Mouse (Mus musculus): ENCODE results near the gene Hist1h2br.
"Not testable (repeated sequence)": the region's sequence is repeated elsewhere in the genome, so short reads cannot be mapped to it uniquely, and the experiment has no call there.

The Hist1h2br gene

GRCm38 (mm10) chr13:21833461-21833860 lies at the start of gene Hist1h2br, which contains the start of gene Hist1h2ap:
Hist1h2br (plus strand) TSS chr13:21833743.
Hist1h2ap (minus strand) TSS chr13:21833507.
- DNase-seq (ENCODE audit: low read depth, low spot score) = not testable (repeated sequence)

DNA sequence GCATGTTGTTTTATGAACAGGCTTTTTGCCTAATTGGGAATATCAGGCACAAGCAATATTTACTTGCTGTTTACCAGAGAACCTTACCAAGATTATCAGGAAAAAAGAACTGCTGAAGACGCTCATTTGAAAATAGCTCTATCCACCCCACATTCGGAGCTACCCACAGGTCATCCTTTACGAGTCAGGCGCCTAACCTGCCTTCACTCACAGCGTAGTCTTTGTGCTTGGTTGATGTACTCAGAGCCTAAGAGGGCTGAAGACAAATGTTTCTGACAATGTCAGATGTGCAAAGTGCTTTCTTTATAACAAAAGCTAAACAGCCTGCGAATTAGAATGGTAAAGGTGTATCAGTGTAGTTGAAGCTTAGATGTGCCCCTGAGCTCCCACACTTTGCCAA lies 49.2 kb upstream of the Hist1h2br start:
- no peak for DNase-seq (ENCODE audit: low read depth, low spot score)

DNA sequence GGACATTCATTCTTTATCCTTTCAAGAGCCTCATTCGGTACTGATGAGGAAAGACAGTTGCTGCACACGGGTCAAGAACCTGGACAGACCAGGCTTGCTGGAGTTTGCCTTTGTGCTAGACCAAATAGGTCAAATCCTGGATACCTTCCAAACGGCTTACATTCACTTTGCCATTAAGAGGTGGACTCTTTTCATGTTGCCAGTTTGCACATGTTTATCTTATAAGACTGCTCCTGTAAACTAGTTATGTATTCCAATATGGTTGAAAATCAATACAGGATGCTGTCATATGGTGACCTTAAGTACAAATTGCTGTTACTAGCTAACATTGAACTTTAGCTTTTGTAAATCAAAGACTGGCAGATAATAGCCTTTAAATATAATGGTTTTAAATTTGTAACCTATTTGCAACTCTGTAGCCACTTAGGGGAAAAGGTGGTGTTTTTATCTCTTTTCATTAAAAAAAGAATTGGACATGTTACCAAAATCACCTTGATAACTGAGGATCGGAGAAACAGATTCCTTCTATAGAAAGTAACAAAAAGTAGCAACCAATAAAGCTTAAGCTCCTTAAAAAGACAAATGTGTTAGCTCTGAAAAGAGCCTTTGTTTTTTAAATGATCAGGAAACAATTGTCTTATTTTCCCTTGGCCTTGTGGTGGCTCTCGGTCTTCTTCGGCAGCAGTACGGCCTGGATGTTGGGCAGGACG lies 47.2 kb upstream of the Hist1h2br start:
- DNase-seq (ENCODE audit: low read depth, low spot score) = peak; percentile 61

DNA sequence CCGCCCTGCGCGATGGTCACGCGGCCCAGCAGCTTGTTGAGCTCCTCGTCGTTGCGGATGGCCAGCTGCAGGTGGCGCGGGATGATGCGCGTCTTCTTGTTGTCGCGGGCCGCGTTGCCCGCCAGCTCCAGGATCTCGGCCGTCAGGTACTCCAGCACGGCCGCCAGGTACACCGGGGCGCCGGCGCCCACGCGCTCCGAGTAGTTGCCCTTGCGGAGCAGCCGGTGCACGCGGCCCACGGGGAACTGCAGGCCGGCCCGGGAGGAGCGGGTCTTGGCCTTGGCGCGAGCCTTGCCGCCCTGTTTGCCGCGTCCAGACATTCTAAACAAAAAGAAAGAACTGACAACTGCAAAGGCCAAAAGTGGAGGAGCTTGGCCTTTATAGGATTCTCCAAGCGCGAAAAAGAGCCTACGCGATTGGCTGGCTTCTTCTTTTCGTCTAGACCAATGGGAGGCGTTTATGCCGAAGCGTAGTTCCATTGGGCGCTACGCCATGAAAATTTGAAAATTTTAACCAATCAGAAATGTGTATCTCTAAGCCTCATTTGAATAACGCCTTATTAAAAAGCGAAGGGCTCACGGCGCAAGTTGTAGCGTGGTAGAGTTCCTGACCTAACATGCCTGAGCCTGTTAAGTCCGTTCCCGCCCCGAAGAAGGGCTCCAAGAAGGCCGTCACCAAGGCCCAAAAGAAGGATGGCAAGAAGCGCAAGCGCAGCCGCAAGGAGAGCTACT lies 46.5 kb upstream of the Hist1h2br start, which contains the start of the genes Hist1h2an and Hist1h2bp:
Gene Hist1h2an, minus strand, starts transcription at position 320 of the 731 bp plus-strand sequence.
Gene Hist1h2bp, plus strand, starts transcription at position 563 of the 731 bp plus-strand sequence.
- peak; percentile 98 for DNase-seq (ENCODE audit: low read depth, low spot score)

- no peak for DNase-seq (ENCODE audit: low read depth, low spot score)
Observed at GRCm38 (mm10) chr13:21787760-21788593, 45.6 kb upstream of the Hist1h2br start.

DNA sequence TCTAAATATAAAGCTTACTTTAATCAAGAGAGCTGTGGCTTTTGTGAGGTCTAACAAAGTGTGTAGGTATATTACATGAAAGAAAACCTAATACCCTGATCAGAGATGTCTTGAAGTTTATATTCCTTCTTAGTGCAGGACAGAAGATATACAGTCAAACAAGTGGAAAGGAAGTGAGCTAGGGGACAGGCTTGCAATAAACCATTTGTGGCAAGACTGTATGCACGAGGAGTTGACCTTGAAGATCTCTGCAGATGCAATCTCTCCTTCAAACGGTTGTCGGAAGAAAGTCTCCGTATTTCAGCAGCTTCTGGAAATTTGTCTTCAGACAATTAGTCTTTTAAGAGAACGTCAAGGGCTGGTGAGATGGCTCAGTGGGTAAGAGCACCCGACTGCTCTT lies 43.6 kb upstream of the Hist1h2br start:
- DNase-seq (ENCODE audit: low read depth, low spot score) = no peak

DNA sequence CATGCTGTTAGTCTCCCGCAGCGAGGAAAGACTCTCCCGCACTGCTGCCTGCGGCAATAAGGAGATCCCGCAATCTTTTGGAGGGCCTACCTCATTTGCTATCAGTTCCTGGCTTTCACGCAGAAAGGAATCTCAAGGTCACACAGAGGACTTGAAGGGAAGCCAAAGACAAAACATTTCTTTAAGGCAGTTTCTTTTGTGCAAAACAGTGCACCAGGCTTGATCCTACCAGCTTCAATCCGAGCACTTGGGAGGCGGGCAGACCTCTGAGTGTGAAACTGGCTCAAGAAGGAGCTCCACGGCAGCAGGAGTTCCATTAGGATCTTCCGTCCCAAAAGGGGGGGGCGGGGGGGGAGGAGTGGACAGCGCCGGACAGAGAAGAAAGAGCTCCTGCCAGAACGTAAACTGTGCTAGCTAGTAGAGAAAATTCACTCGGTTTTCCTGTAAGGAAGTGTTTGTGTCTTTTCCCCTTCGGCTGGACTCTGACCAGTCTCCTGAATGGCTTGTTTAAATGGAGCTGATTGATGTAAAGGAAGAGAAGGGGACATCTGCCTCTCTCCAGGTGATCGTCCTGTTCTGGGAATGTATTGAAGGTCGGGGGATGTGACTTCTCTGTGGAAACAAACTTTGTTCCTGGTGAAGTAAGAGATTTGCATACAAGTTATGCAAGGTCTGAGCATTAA lies 42.8 kb upstream of the Hist1h2br start:
- DNase-seq (ENCODE audit: low read depth, low spot score) = no peak

GRCm38 (mm10) chr13:21795584-21795983 lies 38.0 kb upstream of the Hist1h2br start:
- no peak for DNase-seq (ENCODE audit: low read depth, low spot score)

DNA sequence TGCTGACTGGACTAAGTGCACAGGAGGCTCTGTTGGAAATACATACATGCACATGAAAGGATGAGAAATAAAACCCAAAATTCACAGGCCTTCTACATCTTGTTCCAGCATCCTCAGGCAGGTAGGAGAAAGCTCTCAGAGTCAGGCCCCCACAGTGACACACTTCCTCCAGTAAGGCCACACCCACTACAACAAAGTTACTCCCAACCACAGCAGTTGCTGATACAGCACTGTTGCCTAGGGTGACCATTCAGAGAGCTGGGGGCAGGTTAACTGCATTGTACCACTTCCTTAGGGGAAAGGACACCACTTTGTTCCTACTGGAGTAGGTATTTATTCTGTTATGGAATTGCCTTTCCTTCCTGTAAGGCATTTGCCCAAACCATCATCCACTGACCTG lies 36.4 kb upstream of the Hist1h2br start:
- not testable (repeated sequence) for DNase-seq (ENCODE audit: low read depth, low spot score)

DNA sequence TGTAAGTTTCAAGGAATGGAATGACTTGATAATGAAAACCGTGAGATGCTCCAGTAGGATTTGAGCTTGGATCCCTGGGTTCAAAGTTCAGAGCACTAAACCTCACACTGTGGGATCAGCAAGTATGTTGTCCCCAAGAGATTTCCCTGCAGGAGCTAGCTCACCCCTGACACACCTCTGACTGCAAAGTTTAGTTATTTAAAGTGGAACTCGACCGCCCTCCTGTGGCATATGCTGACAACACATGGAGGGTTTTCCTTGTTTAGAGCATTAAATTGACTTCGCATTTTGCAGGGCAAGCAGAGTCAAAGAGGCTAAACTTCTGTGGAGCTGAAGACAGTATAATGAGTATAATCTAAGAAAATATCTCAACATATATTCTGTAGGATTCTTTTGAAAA lies 30.5 kb upstream of the Hist1h2br start:
- not testable (repeated sequence) for DNase-seq (ENCODE audit: low read depth, low spot score)

DNA sequence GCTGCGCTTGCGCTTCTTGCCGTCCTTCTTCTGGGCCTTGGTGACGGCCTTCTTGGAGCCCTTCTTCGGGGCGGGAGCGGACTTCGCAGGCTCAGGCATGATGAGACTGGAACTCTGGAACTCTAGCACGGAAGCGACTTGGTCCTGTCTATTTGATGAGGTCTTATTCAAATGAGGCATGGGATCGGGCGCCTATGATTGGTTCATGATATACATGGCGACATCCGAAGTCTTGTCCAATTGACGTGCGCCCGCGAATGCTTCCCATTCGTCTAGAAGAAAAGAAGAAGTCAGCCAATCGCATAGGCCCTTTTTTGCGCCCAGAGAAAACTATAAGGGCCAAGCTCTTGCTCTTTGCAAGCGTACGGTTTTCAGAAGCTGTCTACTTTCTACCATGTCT lies 23.5 kb upstream of the Hist1h2br start, which contains the start of the genes Hist1h2bq and Hist1h2ao:
Gene Hist1h2bq, minus strand, starts transcription at position 125 of the 400 bp plus-strand sequence.
Gene Hist1h2ao, plus strand, starts transcription at position 393 of the 400 bp plus-strand sequence.
- DNase-seq (ENCODE audit: low read depth, low spot score) = not testable (repeated sequence)

DNA sequence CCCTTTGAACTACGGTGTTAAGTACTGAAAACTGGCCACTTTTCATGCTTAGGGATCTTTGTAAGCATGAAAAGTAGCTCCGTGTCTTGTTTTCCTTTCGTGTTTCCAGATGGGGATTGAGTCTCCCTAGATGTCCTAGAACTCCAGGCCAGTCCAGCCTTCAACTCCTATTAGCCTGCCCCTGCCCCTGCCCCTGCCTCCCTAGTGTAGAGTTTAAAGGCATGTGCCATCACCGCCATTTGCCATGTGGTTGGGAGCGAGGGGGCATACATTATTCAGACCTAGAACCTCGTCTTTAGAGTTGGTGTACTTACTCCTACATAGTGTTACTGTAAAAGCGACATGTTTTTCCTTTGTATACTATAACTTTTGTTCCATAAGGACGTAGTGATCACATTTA lies 22.5 kb upstream of the Hist1h2br start:
- DNase-seq (ENCODE audit: low read depth, low spot score) = not testable (repeated sequence)

GRCm38 (mm10) chr13:21811539-21811938 lies 22.0 kb upstream of the Hist1h2br start, which contains the start of gene Hist1h4m:
Hist1h4m (plus strand) TSS chr13:21811746.
- not testable (repeated sequence) for DNase-seq (ENCODE audit: low read depth, low spot score)

GRCm38 (mm10) chr13:21812092-21812491 lies 21.5 kb upstream of the Hist1h2br start:
- DNase-seq (ENCODE audit: low read depth, low spot score) = not testable (repeated sequence)

GRCm38 (mm10) chr13:21820082-21820890 lies 13.3 kb upstream of the Hist1h2br start:
- not testable (repeated sequence) for DNase-seq (ENCODE audit: low read depth, low spot score)

DNA sequence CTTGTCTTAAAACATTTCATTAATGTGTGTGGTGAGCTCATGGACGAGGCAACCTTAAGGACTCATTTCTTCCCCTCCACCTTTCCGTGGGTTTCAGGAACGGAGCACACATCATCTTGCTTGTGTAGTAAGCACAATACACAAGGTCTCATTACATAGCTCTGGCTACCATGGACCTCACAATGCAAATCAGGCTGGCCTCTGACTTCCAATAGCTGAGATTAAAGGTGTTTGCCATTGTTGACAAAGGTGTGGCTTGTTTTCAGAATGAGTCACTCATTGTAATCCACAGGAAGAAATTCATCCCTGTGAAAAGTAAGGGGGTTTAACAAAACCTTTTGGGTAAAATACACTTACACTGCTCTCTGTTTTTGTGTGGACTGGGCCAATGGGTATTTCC lies 5.0 kb upstream of the Hist1h2br start:
- DNase-seq (ENCODE audit: low read depth, low spot score) = no peak

- no peak for DNase-seq (ENCODE audit: low read depth, low spot score)
Observed at GRCm38 (mm10) chr13:21830344-21830743, 3.2 kb upstream of the Hist1h2br start.

DNA sequence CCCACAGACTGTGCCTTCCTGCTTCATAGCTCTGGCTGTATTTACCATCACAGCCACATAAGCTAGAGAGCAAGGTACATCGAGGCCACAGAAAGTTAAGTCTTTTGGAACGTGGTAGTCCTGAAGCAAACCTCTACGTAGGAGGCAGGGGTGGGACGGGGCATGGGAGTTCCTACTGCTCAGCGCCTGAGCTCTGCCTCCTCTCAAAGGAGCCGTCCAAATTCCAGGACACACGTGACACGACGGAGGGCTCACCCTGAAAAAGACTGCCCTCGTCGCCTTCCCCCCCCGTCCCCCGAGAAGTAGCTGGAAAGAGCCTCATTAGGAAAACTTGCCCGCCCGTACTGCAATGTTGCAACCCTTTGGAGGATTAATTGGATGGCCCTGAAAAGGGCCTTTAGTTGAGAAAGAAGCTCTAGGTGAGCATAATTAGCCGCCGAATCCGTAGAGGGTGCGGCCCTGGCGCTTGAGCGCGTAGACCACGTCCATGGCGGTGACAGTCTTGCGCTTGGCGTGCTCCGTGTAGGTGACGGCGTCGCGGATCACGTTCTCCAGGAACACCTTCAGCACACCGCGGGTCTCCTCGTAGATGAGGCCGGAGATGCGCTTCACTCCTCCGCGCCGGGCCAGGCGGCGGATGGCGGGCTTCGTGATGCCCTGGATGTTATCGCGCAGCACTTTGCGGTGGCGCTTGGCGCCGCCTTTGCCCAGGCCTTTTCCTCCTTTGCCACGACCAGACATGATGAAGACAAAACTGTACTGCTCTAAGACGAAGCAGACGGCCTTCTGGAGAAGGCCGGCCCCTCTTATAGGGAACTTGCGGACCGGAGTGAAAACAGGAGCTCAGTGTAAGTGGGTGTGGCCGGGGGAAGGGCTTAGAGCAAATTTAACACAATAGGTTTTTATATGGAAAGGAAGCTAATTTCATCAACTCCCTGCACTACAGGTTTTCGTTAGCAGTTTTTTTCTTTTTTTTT lies 1.8 kb upstream of the Hist1h2br start, which contains the start of gene Hist1h4n:
Gene Hist1h4n, minus strand, starts transcription at position 779 of the 977 bp plus-strand sequence.
- DNase-seq (ENCODE audit: low read depth, low spot score) = not testable (repeated sequence)

GRCm38 (mm10) chr13:21840508-21840907 lies 7.0 kb downstream of the Hist1h2br start:
- not testable (repeated sequence) for DNase-seq (ENCODE audit: low read depth, low spot score)

Measured in forelimb bud, embryonic 11.5 days (tissue).